Mouse (Mus musculus) heart, embryonic 13.5 days (tissue): Measurements from ENCODE around the gene Ctdspl. TPM values are rescaled to one million over a fixed set of nuclear protein-coding genes. Genes with fewer than 3 reads are reported as not detected.

Source experiments
- ATAC-seq: fragments of 200-750 bp; cut with Nextera tagmentation; 2 replicates; pipeline ENCODE4 v1.8.0; 2017; ENCODE audit warnings: moderate TSS enrichment; ENCODE audit not compliant: insufficient number of reproducible peaks, low FRiP score, low TSS enrichment; ENCODE audit errors: extremely low read depth
- H3K27ac ChIP-seq: fragments of 300-500 bp; sonication (generic); replicated peaks from 2 replicates; pipeline ENCODE4 v1.5.1; 2015; ENCODE audit warnings: moderate library complexity, mild to moderate bottlenecking, inconsistent platforms
- H3K27me3 ChIP-seq: fragments of 300-500 bp; sonication (generic); replicated peaks from 2 replicates; pipeline ENCODE4 v1.6.1; 2015; ENCODE audit warnings: mild to moderate bottlenecking, inconsistent platforms
- H3K36me3 ChIP-seq: fragments of 300-500 bp; sonication (generic); 2 replicates; pipeline ENCODE4 v1.6.1; 2015; ENCODE audit warnings: mild to moderate bottlenecking, inconsistent platforms
- H3K4me1 ChIP-seq: fragments of 300-500 bp; sonication (generic); 2 replicates; pipeline ENCODE4 v1.6.1; 2015; ENCODE audit warnings: inconsistent platforms
- H3K4me2 ChIP-seq: fragments of 300-500 bp; sonication (generic); 2 replicates; pipeline ENCODE4 v1.6.1; 2015; ENCODE audit warnings: inconsistent platforms, mild to moderate bottlenecking, moderate library complexity
- H3K4me3 ChIP-seq: fragments of 300-500 bp; sonication (generic); 2 replicates; pipeline ENCODE4 v1.5.1; 2015; ENCODE audit warnings: moderate library complexity, mild to moderate bottlenecking, inconsistent platforms
- H3K9ac ChIP-seq: fragments of 300-500 bp; sonication (generic); 2 replicates; pipeline ENCODE4 v1.6.1; 2015; ENCODE audit warnings: inconsistent platforms, mild to moderate bottlenecking, moderate library complexity
- H3K9me3 ChIP-seq: fragments of 300-500 bp; sonication (generic); 2 replicates; pipeline ENCODE4 v1.6.1; 2016; ENCODE audit warnings: inconsistent platforms
- WGBS: fragments of 180-500 bp; shearing (Covaris S2); methylation state at CpG from one replicate; pipeline ENCODE4 v1.1.7; 2015; ENCODE audit warnings: mixed read lengths; 5-methylcytosine and 5-hydroxymethylcytosine counted together
- polyA plus RNA-seq: library from polyadenylated mRNA; unstranded; fragments of >200 nt; fragmentation: Nextera tagmentation; extraction: Ambion mirVana; gene quantifications from 2 replicates; pipeline ENCODE4 v1.2.1, GENCODE M21; 2015

Gene Ctdspl
- polyA plus RNA-seq, 1 experiment from 2014 or later = 6.8 TPM

DNA sequence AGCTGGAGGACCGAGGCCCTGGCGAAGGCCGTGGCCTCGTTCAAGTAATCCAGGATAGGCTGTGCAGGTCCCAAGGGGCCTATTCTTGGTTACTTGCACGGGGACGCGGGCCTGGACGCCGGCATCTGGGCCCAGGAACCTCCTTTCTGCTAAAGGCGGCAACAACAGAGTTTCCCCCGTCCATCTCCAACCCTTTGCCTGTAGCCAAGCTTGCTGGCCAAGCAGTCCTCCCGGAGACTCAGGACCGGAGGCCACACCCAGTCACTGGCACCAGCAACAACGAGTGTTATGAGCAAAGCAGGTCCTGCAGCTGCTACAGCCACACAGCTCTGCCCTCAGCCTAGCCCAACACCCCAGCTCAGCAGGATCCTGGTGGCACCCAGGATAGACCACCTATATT, 105.5 kb downstream of the Ctdspl start:
- Histone ChIP-seq H3K9ac (no peak overlapping the region), H3K27me3 (no peaks in the 10 kb centered on the region), H3K4me1 (peaks cover 38% of the 10 kb centered on the region), H3K36me3 (peaks cover 58% of the 10 kb centered on the region), H3K4me3 (no peak overlapping the region), H3K9me3 (no peaks in the 10 kb centered on the region), H3K4me2 (no peak overlapping the region), H3K27ac (0 out of 2 replicates have a peak overlapping the region, but pooled peaks have one; percentile 7)
- 71% methylated on average over 14 of the region's 14 CpGs for WGBS
- ATAC-seq = no peak

DNA sequence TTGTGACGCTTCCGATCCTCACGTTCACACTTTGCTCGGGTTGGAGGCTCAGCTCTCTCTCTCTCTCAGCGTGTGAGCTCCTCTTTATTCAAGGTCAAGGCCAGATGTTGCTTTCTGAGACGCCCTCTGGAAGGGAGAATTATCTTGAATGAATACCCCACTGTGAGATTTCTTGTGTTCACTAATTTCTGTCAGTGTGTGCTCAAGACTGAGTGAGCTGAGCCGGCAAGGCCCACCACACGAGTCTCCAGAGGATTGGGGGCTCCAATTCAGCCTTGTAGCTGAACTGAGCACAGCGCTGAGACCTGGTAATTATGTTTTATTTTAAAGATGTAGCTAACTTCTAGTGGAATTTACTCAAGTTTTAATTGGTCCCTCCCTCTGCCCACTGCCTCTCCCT, 106.3 kb downstream of the Ctdspl start:
- no peak overlapping the region for H3K4me3 ChIP-seq
- H3K36me3 ChIP-seq = peaks cover 57% of the 10 kb centered on the region
- peak overlapping the region; percentile 6; the same call in 1 of the 2 replicates for H3K27ac ChIP-seq
- H3K9me3 ChIP-seq = no peaks in the 10 kb centered on the region
- H3K4me2 ChIP-seq = no peak overlapping the region
- 0 out of 2 replicates have a peak overlapping the region, but pooled peaks have one; percentile 30 for H3K9ac ChIP-seq
- ATAC-seq = no peak
- peaks cover 45% of the 10 kb centered on the region for H3K4me1 ChIP-seq
- H3K27me3 ChIP-seq = no peaks in the 10 kb centered on the region
- WGBS = 47% methylated on average over 9 of the region's 9 CpGs

DNA sequence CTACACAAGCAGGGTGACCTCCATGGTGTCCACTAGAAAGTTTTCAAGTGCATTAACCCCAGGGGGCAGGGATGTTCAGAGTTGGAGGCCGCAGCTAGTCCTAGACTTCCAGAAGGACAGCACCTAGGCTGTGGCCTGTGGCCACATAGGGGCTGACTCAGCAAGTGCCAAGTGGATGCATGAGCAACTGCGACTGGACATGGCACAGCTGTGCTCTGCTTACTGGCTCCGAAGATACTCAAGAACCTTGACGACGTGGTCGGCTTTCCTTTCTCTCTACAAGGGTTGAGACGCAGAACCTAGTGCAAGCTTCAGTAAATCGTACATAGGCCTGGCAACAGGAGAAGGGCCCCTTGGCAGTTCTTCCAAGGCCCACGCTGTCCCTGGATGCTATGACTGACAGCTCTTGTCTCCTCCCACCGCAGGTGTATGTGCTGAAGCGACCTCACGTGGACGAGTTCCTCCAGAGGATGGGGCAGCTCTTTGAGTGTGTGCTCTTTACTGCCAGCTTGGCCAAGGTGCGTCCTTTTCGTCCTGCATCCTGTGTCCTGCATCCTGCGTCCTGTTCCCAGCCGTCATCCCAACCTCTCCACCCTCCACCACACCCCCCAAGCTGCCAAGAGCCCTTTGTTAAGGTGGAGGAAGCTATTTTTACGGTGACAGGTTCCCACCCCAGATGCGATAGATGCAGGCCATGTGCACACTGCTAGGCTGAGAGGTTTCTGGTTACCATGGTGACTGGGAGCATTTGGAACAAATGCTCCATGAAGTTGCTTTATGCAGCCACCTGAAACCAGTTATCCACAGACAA, 107.1 kb downstream of the Ctdspl start:
- no peak overlapping the region for H3K27ac ChIP-seq

DNA sequence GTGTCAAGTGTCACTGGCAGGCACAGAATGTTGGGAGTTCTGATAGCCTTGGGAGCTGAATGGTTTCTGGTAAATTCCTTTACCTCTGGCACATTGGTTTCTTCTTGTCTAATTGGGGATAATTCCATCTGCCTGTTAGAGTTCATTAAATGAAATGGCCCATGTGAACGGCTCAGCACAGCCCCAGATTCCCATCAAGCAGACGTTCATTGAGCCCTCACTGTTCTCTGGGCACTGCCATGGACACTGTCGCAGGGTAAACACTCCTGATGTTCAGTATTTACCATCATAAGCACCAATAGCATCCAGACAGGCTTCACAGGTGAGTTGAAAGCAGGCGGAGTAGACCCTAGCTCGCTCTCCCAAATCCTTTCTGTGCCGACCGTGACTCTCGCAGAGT, 107.8 kb downstream of the Ctdspl start:
- 84% methylated on average over 8 of the region's 8 CpGs for WGBS
- Histone ChIP-seq H3K27ac (no peak overlapping the region), H3K9me3 (no peaks in the 10 kb centered on the region), H3K4me2 (no peak overlapping the region), H3K9ac (no peak overlapping the region), H3K4me1 (peaks cover 46% of the 10 kb centered on the region), H3K4me3 (no peak overlapping the region), H3K27me3 (no peaks in the 10 kb centered on the region), H3K36me3 (peaks cover 61% of the 10 kb centered on the region)
- ATAC-seq = no peak

More for the DNA sequence above, 107.1 kb downstream of the Ctdspl start:
- 78% methylated on average over 19 of the region's 19 CpGs for WGBS
- Histone ChIP-seq H3K27me3 (no peaks in the 10 kb centered on the region), H3K4me3 (no peak overlapping the region), H3K4me1 (peaks cover 46% of the 10 kb centered on the region), H3K4me2 (no peak overlapping the region), H3K36me3 (peaks cover 56% of the 10 kb centered on the region), H3K9me3 (no peaks in the 10 kb centered on the region), H3K9ac (no peak overlapping the region)
- no peak for ATAC-seq

DNA sequence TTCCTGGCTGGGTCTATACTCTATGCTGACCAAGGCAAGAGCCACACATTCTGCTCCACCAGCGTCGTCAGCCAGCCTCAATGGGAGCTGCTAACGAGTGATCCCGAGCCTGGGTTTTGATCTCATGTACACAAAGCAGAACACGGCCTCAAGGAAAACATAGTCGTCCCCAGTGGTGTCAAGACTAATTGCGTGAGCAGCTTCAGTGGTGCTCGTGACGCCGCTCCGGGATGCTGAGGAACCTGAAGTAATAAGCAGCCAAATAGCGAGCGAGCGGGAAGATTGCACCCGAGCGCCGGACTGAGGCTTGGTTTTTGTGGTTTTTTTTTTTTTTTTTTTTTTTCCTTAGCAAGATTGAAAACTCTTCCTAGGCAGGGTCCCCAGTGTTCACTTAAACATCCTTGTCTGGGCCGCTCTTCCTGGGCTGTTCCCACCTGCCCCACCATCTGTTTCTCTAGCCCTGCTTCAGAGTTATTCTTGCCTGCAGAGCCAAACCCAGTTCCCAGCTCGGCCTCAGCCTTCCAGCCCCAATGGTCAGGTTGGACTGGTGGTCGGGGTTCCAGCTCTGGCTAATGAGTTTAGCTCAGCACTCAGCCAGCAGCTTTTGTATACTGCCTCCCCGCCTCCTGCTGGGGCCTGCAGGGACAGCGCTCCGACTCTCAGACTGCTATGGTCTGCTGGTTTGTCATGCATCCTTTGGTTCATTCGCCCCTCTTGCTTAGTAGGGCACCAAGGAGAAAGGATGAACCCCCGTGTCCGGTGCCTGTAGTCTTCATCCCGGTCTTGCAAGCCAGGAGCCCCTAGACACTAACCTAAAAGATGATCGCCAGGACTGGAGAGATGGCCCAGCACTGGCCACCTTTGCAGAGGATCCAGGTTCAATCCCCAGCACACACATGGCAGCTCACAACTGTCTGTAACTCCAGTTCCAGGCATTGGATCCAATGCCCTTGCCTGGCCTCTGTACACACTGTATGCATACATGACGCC, 108.7 kb downstream of the Ctdspl start:
- Histone ChIP-seq H3K9ac (no peak overlapping the region), H3K27ac (no peak overlapping the region), H3K4me2 (no peak overlapping the region), H3K27me3 (no peaks in the 10 kb centered on the region), H3K4me1 (peaks cover 46% of the 10 kb centered on the region), H3K4me3 (no peak overlapping the region), H3K9me3 (no peaks in the 10 kb centered on the region), H3K36me3 (peaks cover 65% of the 10 kb centered on the region)
- ATAC-seq = no peak
- WGBS = 88% methylated on average over 29 of the region's 29 CpGs

DNA sequence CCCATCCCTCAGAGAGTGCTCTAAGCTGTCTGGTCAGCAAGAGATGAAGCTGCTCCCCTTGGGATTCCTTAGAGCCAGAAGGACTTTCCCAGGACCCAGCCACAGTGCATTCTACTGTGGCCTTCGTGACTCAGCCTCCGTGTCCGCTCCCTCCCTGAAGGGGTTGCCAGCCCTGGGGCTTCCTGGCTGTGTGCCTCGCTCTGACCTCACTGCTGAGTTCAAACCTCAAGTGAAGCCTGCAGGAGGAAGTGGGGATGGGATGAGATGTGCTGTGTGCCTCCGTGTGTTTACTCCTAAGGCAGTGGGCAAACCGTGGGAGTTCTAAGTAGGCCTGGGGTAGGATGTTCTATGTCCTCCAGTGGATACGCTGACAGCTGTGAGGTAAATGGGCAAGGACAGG, 109.6 kb downstream of the Ctdspl start:
- H3K27me3 ChIP-seq = no peaks in the 10 kb centered on the region
- no peak overlapping the region for H3K4me2 ChIP-seq
- no peaks in the 10 kb centered on the region for H3K9me3 ChIP-seq
- peak; percentile 22; the same call in 1 of the 2 replicates for ATAC-seq
- H3K36me3 ChIP-seq = peaks cover 64% of the 10 kb centered on the region
- 0 out of 2 replicates have a peak overlapping the region, but pooled peaks have one; percentile 34 for H3K27ac ChIP-seq
- peaks cover 49% of the 10 kb centered on the region for H3K4me1 ChIP-seq
- no peak overlapping the region for H3K9ac ChIP-seq
- H3K4me3 ChIP-seq = no peak overlapping the region
- WGBS = 47% methylated on average over 7 of the region's 7 CpGs

DNA sequence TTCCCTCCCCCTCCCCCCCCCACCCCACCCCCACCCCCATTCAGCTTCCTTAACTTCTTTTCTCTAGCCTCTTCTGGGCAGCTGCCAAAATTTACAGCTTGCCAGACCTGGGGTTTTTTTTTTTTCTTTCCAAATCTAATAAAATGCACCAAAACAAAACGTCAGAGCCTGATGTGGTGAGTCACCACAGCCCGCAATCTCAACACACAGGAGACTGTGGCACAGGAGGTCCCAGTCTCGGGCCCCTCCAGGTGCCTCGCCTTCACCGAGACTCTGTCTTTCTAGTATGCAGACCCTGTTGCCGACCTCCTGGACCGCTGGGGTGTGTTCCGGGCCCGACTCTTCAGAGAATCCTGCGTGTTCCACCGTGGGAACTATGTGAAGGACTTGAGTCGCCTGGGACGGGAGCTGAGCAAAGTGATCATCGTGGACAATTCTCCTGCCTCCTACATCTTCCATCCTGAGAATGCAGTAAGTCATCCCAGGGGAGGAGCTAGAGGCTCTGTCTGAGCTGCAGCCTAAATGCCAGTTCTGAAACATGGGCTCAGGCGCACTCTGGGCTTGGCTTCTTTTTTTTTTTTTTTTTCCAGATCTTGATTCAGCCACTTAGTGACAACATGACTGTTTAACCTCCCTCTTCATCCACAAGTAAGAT, 111.0 kb downstream of the Ctdspl start:
- H3K4me1 ChIP-seq = peaks cover 36% of the 10 kb centered on the region
- H3K4me3 ChIP-seq = no peak overlapping the region
- H3K27ac ChIP-seq = 0 out of 2 replicates have a peak overlapping the region, but pooled peaks have one; percentile 15
- WGBS = 63% methylated on average over 15 of the region's 15 CpGs
- ATAC-seq = no peak
- no peaks in the 10 kb centered on the region for H3K27me3 ChIP-seq
- no peaks in the 10 kb centered on the region for H3K9me3 ChIP-seq
- no peak overlapping the region for H3K4me2 ChIP-seq
- H3K9ac ChIP-seq = no peak overlapping the region
- peaks cover 70% of the 10 kb centered on the region for H3K36me3 ChIP-seq

DNA sequence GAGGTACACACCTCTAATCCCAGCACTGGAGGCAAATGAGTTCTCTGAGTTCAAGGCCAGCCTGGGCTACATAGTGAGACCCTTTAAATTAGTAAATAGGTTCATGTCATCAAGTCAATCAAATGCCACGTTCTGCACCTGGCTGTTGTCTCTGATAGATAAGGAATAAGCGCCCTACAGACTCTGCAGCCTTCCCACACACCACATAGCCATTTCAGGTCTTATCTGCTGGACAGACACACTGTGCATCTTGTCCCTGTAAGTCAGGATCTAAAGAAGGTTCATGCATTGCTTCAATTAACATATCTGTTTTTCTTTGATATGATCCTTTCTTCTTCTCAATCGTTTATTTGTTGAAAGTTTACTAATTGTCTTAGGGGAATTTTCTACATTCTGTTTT, 112.3 kb downstream of the Ctdspl start:
- WGBS = 65% methylated on average over 3 of the region's 3 CpGs
- no peak overlapping the region for H3K4me2 ChIP-seq
- H3K36me3 ChIP-seq = peaks cover 75% of the 10 kb centered on the region
- H3K27ac ChIP-seq = no peak overlapping the region
- ATAC-seq = no peak
- H3K27me3 ChIP-seq = no peaks in the 10 kb centered on the region
- H3K4me3 ChIP-seq = no peak overlapping the region
- no peak overlapping the region for H3K9ac ChIP-seq
- no peaks in the 10 kb centered on the region for H3K9me3 ChIP-seq
- H3K4me1 ChIP-seq = peaks cover 27% of the 10 kb centered on the region

DNA sequence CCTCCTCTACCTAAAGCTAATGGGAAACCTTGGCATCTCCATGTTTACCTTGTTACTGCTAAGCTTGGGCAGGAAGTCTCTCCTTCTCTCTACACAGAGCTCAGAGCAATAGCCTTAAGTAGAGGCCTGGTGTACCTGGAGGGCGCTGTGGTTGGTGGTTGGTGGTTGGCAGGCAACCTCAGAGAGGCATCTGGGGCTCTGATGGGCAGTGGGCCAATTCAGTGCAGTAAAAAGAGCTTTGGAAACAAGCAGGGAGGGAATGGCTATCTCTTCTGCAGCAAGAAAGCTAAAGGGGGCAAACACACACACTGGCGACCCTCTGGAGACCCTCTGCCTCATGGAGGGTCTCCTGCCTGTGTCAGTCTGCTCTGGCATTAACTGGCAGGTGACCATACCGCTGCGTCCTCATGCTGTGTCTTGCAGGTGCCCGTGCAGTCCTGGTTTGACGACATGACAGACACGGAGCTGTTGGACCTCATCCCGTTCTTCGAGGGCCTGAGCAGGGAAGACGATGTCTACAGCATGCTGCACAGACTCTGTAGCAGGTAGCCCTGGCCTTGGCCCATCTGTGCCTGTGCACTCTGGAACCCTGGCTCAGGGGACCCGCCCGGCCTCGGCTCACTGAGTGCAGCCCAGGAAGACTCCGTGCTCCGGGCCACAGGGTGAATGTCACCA, 114.0 kb downstream of the Ctdspl start:
- no peak overlapping the region for H3K27ac ChIP-seq
- no peak overlapping the region for H3K4me3 ChIP-seq
- H3K36me3 ChIP-seq = peaks cover 61% of the 10 kb centered on the region
- H3K4me2 ChIP-seq = no peak overlapping the region
- H3K4me1 ChIP-seq = peaks cover 31% of the 10 kb centered on the region
- H3K9ac ChIP-seq = 0 out of 2 replicates have a peak overlapping the region, but pooled peaks have one; percentile 4
- no peak for ATAC-seq
- H3K9me3 ChIP-seq = no peaks in the 10 kb centered on the region
- no peaks in the 10 kb centered on the region for H3K27me3 ChIP-seq
- WGBS = 86% methylated on average over 15 of the region's 15 CpGs

DNA sequence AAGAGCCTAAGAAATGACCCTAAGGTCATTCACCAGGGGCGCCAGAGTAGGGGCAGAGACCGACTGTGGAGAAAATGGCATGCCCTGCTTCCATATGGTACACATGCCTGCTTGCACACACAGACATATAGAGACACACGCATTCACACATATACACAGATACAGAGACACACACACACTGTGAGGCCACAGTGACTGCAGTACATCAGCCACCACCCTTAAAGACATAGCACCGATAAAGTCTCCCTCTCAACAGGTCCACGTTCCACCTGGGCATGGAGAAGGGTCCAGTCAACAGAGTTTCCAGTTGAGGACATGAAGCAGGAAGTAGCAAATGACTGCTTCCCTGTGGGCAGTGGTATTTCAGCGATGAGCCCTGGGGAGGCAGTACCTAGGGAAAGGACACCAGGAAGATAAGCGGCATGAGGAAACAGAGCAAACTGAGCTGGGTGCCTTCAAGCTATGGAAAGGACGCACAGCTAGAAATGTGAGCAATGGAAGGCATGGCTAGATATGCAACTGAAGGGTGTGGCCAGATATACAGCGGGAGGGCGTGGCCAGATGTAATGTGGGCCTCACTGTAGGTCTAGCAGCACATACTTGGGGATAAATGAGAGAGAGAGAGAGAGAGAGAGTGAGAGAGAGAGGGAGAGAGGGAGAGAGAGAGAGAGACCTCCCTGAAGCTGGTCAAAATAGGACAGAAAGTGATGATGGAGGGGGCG, 122.1 kb downstream of the Ctdspl start:
- H3K36me3 ChIP-seq = peaks cover 5% of the 10 kb centered on the region; the same call in 1 of the 2 replicates
- peaks cover 4% of the 10 kb centered on the region for H3K27me3 ChIP-seq
- H3K4me3 ChIP-seq = no peak overlapping the region
- no peak overlapping the region for H3K9ac ChIP-seq
- WGBS = 67% methylated on average over 11 of the region's 11 CpGs
- H3K4me2 ChIP-seq = no peak overlapping the region
- no peaks in the 10 kb centered on the region for H3K9me3 ChIP-seq
- H3K4me1 ChIP-seq = peaks cover 33% of the 10 kb centered on the region
- no peak for ATAC-seq
- no peak overlapping the region for H3K27ac ChIP-seq
